Mouse (Mus musculus) fat pad, adult 2 months (tissue): Measurements from ENCODE around the gene Abcc2.

Experiments used
- DNase-seq: peaks from one replicate; pipeline ENCODE4 v3.0.0-alpha.2; 2011; ENCODE audit warnings: low read depth, low spot score; ENCODE audit errors: extremely low read depth

The Abcc2 gene

GRCm38 (mm10) chr19:43850026-43850425 lies 68.0 kb downstream of the Abcc2 start:
- no peak for DNase-seq

GRCm38 (mm10) chr19:43851996-43852630 lies 70.1 kb downstream of the Abcc2 start:
- DNase-seq, result no peak

- DNase-seq, result no peak
Observed at GRCm38 (mm10) chr19:43852837-43853545, 71.0 kb downstream of the Abcc2 start.

- DNase-seq, result no peak
Observed at GRCm38 (mm10) chr19:43857347-43857746, 75.4 kb downstream of the Abcc2 start.

GRCm38 (mm10) chr19:43870418-43870817 lies 88.4 kb downstream of the Abcc2 start:
- DNase-seq, result no peak

- DNase-seq, result no peak
Observed at GRCm38 (mm10) chr19:43874351-43874750, 92.4 kb downstream of the Abcc2 start.

GRCm38 (mm10) chr19:43875996-43876395 lies 94.0 kb downstream of the Abcc2 start:
- no peak for DNase-seq

GRCm38 (mm10) chr19:43877364-43877763 lies 95.4 kb downstream of the Abcc2 start:
- no peak for DNase-seq

GRCm38 (mm10) chr19:43878111-43879092 lies 96.4 kb downstream of the Abcc2 start:
- no peak for DNase-seq

- DNase-seq, result no peak
Observed at GRCm38 (mm10) chr19:43879401-43880212, 97.6 kb downstream of the Abcc2 start.

- no peak for DNase-seq
Observed at GRCm38 (mm10) chr19:43880420-43880819, 98.4 kb downstream of the Abcc2 start.

- DNase-seq, result no peak
Observed at GRCm38 (mm10) chr19:43881615-43882014, 99.6 kb downstream of the Abcc2 start.

GRCm38 (mm10) chr19:43882895-43883573 lies 101.0 kb downstream of the Abcc2 start:
- DNase-seq, result no peak

- DNase-seq, result no peak
Observed at GRCm38 (mm10) chr19:43884668-43885498, 102.9 kb downstream of the Abcc2 start.

- no peak for DNase-seq
Observed at GRCm38 (mm10) chr19:43886371-43887099, 104.5 kb downstream of the Abcc2 start.

- no peak for DNase-seq
Observed at GRCm38 (mm10) chr19:43887242-43887641, 105.2 kb downstream of the Abcc2 start.

GRCm38 (mm10) chr19:43887725-43888124 lies 105.7 kb downstream of the Abcc2 start:
- DNase-seq, result no peak
